Mouse (Mus musculus): ENCODE data around the gene Prkcq.

Gene Prkcq

DNA sequence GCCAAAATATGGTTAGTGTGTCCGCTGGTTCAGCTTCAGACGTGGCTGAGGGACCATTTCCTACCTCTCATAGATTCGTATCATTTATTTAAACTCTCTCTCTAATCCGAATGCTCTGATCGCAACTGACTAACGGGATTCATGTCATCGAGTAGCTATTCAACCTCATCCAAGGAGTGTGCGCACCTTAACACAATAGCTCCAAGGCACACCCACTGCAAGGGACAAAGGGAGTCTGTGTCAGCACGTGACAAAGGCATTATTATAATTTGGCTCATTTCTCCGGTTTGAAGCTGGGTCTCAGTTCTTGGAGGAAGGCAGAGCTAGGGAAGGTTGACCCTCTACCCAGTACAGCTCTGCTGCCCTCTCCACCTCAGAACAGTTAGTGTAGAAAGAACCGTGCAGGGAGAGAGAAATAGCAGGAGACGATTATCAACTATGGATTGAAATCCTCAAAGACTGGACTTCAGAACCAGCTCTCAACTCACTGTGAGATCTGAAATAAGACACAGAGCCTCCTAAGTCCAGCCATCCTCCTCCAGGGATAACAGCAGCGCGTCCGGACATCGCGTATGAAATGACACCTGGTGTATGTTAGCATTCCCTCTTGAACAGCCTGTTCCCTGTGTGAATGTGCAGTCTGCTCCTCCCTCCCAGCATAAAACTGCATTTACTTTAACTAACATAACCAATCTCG is 116.1 kb downstream of the Prkcq start:
- DNase-seq (ENCODE audit: low read depth in 2 of 2, low spot score in 2 of 2) = no peak

DNA sequence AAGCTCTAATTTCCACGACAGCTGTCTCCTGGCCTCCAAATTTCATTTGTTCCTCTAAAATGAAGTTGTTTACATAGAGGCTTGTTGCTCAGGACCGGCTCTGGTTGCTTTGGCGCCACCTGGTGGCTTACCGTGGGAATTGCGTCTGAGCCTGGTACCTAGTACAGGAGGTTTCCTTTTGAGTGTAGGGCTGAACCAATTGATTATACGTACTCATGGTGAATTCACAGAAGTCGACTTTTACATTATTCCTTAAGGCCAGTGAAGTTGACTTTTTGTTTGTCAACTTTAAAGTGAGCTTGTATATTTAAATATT is 116.6 kb downstream of the Prkcq start:
- peak; percentile 85 to 88 for DNase-seq (ENCODE audit: low read depth in 2 of 2, low spot score in 2 of 2)

DNA sequence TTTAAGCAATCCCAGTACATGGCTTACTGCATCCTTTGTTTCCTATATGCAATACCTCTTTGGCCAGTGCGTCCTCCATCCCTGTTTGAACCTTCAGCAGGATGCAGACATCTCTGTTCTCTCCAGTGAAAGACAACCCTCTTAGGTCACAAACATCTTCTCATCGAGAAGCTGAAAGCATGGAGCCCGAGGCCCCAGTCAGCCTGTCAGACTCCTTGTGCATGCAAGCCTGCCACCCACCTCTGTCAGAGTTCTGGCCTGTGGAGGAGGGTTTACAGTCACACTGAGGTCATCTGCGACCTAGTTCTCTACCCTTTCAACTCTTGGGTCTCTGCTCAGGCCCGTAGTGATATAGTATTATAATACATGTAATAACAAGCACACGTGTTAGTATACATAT is 119.0 kb downstream of the Prkcq start:
- DNase-seq (ENCODE audit: low read depth in 2 of 2, low spot score in 2 of 2) = no peak

DNA sequence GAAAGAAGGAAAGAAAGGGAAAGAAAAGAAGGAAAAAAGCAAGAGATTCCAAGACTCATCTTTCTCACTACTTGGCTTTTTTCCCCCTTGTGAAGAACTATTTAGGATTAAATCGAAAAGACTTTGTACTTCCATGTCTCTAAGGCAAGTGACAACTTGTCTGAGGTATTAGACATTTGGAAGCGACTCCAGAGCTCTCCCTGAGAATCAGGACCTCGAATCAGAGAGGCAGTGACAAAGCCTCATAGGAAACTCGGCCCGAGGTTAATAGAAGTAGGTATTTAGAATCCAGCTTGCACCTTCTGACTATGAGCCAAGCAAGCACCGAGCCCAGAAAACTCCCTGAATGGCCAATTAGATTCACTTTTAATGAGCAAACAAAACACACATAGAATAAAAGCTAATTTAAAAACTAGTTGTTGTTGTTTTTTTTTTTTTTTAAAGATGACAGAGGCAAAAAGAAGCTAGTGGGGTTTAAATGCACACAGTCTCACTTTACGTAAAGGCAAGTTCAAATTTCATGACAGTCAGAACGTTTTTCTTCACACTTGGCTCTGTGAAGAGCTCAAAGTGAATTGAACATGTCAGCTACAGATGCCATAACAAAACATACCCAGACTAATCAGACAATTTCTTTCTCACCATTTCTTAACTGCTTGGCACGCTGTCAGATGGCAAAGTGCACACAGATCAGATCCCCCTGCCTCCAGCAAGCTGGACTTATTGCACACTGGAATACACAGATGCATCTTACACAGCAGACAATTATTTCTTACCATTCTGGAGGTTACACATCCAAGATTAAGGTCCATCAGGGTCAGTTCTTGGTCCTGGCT is 119.9 kb downstream of the Prkcq start:
- no peak for DNase-seq (ENCODE audit: low read depth in 2 of 2, low spot score in 2 of 2)

DNA sequence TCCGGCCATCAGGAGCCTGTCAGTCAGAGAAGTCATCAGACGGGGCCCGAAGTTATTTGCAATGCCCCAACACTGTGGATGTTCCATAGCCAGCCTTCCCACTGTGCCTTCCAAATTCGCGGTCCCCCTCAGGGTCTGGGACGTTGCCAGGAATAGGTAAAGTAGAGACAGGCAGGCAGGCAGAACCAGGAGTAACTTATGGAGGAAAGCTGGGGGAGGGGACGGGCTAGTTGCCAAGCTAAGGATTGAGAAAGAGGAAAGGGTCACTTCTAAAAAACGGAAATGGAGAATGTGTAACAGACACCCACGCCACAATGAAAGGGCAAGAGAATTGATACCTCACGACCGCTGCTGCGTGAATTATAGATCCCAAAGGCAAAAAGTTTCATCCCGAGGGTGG is 121.2 kb downstream of the Prkcq start:
- DNase-seq (ENCODE audit: low read depth in 2 of 2, low spot score in 2 of 2) = no peak

DNA sequence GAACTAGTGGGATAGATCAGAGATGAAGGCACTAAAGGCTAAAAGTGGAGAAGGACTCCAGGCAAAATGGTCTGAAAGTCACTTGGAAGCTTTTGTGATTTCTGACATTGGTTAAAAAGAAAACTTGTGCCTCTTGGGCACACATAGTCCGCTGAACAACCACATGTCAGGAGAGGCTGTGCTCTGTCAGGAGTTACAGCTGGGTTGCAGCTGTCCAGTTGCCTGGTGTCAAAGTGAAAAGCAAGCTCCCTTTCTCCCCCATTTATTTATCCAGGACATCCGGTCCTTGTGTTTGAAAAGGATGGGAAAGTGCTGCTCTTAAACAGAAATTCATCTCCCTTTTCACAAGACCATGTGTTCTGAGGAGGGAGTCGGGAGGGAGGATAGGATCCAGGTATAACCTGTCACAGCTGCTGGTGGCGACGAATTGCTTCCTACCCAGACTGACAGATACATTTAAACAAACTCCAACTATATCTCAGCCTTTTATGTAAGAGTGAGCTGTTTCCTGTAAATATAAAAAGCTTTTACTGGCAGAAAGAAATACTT is 122.8 kb downstream of the Prkcq start:
- DNase-seq (ENCODE audit: low read depth in 2 of 2, low spot score in 2 of 2) = no peak

DNA sequence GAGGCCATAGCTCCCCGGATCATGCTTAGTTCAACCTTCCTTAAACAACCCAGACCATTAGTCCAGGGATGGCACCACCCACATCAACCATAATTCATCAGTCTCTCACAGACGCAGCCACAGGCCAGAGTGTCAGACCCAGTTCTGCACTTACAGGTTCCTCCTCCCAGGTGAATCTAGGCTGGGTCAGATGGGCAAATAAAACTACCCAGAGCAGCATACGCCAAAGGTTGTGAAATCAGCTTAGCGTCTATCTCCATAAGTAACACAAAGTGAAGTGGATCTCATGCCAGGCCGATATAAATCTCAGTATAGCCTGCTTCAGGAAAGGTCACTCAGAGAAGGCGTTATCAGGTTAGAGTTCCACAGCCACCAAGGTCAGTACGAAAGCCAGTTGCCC is 126.9 kb downstream of the Prkcq start:
- no peak for DNase-seq (ENCODE audit: low read depth in 2 of 2, low spot score in 2 of 2)

DNA sequence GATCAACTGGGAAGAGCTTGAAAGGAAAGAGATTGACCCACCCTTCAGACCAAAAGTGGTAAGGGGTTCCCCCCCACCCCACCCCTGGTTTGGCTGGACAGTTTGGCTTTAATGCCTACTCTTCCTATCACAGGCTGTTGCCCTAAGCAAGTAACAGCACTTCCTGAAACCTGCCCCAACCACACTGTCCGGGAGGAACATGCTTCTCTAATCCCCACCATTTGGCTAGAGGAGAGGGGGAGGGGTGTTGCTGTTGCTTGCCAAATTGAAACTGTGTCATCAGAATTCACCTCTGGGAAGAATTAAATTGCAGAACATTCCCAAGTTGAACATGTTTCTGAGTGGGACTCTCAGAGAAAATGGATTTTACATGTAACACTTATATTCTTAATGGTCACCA is 127.5 kb downstream of the Prkcq start:
- no peak for DNase-seq (ENCODE audit: low read depth in 2 of 2, low spot score in 2 of 2)

DNA sequence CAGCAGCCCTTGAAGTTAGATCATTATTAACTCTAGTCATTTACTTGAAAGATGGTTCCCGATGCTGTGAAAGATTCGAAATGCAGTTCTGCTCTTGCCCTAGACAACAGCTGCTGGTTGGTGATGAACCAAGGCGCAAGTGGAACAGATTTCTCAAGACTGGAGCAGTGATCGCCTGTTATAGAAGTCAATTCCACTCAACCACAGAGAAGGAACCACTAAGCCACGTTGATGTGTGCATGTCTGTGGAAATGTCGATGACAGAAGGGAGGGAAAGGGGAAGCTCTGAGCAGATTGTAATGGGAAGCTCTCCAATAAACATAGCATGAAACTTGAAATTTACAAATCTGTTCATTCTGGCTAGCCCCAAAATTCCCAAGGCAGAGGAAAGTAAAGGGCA is 128.5 kb downstream of the Prkcq start:
- DNase-seq (ENCODE audit: low read depth in 2 of 2, low spot score in 2 of 2) = no peak

DNA sequence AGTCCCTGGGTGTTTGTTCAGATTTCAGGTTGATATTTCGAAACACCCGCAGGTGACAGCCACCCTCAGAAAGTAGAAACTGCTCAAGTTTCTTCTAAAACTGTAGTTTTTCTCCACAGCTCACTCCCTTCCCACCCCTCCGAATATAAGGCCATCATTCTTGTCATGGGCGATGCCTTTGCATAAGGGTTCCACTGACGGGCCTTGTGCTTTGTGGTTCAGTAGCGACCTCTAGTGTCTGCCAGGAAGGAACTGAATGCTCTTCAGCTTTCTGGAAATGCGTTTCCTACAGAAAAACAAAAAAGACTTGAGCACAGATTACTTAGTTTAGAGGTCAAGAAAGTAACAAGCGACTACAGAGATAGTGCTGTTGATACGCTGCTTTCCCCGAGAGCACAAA is 148.3 kb downstream of the Prkcq start:
- peak; percentile 38 to 40 for DNase-seq (ENCODE audit: low read depth in 2 of 2, low spot score in 2 of 2)

DNA sequence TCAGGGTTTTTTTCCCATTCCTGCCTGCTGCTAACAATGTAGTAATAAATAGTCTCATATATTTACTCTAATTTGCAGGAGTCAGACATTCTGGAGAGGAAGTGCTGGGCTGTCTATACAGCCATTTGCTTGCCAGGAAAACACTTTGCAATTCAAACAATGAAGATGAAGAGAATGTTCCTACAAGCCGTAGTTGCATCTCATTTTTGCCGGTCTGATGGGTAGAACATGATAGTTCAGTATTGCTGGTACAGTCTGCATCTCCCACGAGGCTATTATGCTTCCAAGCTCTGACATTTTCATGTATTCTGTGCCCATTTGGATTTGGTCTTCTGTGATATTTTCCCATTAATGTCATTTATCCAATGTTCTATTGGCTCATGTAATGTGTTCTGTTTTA is 150.5 kb downstream of the Prkcq start:
- no peak for DNase-seq (ENCODE audit: low read depth in 2 of 2, low spot score in 2 of 2)

DNA sequence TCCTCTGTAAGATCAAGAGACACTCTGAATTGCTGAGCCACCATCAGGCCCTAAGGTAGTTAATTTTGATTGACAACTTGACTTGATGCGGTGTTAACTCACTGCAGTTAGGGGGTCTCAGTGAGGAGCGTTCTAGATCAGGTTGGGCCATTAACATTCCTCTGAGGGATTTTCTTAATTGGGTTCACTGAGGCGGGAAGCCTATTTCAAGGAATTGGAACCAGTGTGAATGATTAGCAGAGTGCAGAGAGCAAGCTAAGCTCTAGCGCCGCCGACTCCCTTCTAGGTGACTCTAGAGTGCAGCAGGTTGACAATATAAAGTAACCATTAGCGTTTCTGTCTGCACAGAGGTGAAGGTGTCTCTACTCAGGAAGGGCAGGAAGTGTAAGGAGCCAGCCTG is 155.4 kb downstream of the Prkcq start:
- no peak for DNase-seq (ENCODE audit: low read depth in 2 of 2, low spot score in 2 of 2)

DNA sequence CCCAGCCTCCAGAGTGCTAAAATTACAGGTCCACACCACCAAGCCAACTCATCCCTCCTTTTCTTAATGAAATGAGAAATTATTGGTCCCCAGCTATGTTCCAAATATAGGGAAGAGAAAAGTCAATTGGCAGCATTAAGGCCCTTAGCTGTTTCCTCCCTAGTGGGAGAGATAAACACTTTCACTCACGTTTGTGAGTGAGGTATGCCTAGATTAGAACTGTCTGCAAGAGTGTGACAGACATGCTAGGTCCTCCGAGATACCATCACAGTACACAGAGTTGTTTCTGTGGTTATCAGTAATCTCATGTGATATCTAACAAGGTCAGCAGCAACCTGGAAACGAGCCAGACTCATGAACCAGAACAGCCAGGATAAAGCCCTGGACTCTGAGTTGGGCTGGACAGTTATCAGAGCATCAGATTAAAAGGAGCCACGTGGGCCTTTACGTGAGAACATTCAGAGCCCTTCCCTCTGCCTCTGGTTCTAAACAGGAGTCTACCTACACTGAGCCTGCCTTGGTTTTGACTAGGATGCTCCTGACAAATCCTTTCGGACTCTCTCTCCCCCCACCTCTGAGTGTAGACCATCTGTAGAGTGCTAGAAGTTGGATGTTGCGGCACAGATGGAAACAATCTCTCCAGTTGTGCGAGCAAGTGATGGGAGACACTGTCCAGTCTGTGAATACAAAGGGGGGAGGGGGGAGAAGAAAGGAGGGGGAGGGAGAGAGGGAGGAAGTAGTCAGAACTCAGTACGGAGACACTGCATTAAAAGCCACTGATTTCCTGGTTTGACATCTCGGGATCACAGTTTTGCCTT is 157.7 kb downstream of the Prkcq start:
- no peak for DNase-seq (ENCODE audit: low read depth in 2 of 2, low spot score in 2 of 2)

DNA sequence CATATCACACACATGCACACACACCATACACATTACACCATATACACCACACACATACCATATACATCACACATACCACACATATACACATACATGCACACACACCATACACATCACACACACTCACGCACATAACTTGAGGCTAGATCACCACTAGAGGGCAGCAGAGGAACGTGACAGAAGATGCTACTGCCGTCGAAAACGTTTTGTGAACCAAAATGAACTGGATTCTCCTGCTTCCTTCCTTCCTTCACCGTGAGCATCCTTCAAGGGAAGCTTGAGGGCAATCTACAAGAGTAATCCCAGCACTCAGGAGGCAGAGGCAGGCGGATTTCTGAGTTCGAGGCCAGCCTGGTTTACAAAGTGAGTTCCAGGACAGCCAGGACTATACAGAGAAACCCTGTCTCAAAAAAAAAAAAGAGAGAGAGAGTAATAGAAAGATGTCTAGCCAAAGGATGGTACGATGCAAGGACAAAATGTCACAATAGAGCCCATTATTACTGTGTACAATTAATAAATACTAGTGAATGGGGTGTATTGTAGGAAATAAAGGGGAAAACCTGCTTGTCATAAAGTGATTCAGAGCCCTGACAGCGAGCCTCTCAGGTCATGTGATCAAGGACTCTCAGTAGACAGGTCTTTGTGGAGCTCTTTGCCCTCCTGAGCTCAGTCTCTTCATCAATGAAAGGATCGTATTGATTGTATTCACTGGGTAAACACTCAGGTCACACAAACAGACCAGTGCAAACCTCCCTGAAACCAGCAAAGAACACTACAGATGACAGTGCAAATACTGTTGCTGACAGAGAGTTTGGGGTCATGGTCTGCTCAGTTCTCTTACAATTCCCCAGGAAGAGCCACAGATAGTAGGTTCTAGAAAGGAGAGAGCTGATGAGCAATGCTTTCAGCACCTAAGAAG is 159.9 kb downstream of the Prkcq start:
- DNase-seq (ENCODE audit: low read depth in 2 of 2, low spot score in 2 of 2) = peak; percentile 57 to 66

DNA sequence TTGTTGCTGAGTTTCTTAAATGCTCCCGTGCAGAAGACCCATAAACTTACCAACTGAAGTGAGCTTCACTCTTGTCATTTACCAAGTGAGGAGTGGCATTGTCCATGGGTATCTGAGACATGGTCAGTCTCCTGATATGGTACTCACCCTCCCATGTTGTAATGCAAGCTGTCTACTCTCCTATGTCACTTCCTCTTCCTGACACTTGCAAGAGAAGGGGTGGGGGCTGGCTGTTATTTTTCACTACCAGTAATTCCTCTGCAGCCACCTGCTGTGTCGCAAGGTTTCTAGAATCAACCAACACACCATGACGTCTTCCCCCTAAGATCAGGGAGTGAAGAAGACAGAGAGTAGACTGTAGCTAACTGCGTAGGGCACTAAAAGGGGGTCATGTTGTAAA is 160.6 kb downstream of the Prkcq start:
- no peak for DNase-seq (ENCODE audit: low read depth in 2 of 2, low spot score in 2 of 2)

DNA sequence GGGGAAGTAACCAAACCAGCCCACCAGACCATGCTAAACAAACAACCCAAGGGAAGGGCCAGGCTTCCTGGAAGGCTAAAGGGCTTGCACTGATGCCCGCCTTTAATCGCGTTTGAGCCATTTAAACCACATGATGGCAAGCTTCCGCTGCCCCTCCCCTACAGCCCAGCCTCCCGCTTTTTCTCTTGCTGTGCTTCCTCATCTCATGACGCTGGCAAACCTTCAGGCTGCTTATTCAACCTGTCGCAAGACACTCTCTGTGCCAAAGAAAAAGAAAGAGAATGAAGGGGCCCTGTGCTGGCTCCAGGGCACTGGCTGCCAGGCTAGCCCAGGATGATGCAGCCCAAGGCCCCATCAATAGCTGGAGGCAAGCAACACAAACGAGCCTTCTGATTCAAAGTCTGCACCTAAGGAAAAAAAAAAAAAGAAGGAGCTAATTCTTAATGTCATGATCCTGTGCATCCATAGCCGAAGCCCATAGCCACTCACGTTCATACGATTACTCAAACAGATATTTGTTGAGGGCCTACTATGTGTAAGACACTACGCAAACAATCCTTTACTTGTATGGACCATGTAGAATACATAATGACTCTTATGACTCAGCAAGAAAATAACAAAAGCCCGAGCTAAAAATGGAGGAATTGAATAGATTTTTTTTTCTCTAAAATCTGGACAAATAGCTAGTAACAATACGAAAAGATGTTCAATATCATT is 161.6 kb downstream of the Prkcq start:
- DNase-seq (ENCODE audit: low read depth in 2 of 2, low spot score in 2 of 2) = no peak

DNA sequence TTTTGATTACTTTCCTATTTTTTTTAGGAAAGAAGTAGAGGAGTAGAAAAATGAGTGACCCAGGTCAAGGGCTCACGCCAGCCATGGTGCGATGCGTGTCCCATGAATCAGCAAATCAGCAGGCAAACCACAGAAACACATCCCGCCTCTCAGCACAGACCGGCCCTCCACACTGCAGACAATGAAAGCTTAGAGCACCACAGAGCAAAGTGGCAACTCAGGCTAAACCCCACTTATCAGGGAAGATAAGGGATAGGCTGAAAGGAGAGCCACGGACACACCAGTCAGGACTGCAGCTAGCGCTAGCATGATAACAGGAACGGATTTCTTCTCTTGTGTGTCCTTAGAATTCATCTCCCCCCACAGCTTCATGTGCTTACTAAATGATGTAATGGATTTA is 164.4 kb downstream of the Prkcq start:
- DNase-seq (ENCODE audit: low read depth in 2 of 2, low spot score in 2 of 2) = no peak

DNA sequence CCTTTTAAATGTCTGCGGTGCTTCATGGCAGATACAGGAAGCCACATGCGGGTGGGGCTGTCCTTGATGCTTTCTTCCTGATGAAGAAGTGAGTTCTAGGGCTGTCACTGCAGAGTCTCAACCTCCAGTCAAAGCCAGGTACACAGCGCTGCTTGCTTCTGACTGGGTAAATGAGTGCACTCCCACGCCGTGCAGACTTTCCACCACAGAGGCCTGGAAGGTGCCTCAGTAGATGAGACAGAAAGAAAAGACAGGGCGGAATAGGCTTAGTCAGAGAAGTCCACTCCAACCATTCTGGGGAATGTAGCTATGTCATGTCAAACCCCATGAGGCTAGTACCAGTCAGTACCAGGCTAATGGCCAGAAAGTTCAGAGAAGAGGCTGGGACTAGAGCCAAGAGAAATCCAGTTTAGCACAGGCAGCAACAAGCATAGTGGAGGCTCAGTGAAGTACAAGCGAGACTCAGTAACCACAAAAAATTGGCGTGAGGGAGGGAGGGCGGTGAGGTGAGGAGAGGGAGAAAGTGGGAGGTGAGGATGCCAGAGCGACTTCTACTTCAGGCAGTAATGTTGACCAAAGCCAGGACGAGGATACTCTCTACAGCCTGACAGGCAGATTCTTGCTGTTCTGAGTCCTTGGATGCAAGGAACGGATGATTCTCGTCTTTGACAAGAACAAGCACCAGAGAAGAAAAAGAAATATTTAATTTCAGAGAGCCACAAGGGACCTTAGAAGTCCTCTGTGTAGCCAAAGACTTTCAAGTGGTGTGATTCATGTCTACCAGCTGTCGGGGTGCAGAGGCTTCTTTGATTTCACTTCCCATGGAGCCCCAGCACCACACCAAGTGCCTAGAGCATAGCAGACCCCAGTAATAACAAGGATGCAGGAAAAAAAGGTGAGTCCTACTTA is 167.3 kb downstream of the Prkcq start:
- DNase-seq (ENCODE audit: low read depth in 2 of 2, low spot score in 2 of 2) = peak; percentile 10 to 20

DNA sequence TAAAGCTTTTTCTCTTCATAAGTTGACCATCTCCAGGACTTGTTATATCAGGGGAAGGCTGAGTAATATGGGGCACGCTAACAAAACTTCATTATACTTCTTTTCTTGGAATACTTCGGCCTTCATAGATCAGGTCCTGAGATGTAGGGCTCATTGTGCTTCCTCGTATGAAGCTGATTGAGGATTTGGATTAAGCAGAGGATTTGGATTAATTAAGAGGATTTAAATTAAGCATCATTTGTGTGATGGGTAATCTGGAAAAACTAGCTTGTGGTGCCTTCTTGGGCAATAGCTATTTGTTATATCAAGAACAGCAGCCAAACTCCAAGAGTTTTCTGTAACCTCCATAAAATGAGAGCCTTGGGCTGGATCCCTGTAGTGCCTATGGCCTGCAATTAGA is 172.8 kb downstream of the Prkcq start:
- DNase-seq (ENCODE audit: low read depth in 2 of 2, low spot score in 2 of 2) = no peak

All from CD8-positive naive resting alpha-beta T cell, adult 2 months (primary cell).